Mouse (Mus musculus) lung, adult 2 months (tissue): ENCODE measurements around the gene Sct. TPM values are rescaled to one million over a fixed set of nuclear protein-coding genes. Genes with fewer than 3 reads are reported as not detected.
A peak's percentile ranks its signal among the peaks of the same experiment; 100 is the strongest.

Experiments
- DNase-seq: peaks from one replicate; pipeline ENCODE4 v3.0.0; 2022
- H3K4me1 ChIP-seq: fragments of 200-500 bp; 2 replicates; pipeline ENCODE4 v1.6.1; 2011; ENCODE audit warnings: low read length; ENCODE audit not compliant: control insufficient read depth, insufficient read depth
- H3K4me3 ChIP-seq: fragments of 200-500 bp; replicated peaks from 2 replicates; pipeline ENCODE3; 2011; ENCODE audit warnings: low read depth, mild to moderate bottlenecking, control low read depth, low read length; ENCODE audit errors: extremely low read depth
- CTCF ChIP-seq: fragments of 200-500 bp; IDR thresholded peaks from 2 replicates; pipeline ENCODE4 v1.5.1; 2011; ENCODE audit warnings: mild to moderate bottlenecking, low read length, control low read depth; ENCODE audit not compliant: insufficient read depth
- POLR2A ChIP-seq: fragments of 200-500 bp; IDR thresholded peaks from 2 replicates; pipeline ENCODE4 v1.6.1; 2011; ENCODE audit warnings: low read depth, mild to moderate bottlenecking, control low read depth, low read length, borderline replicate concordance; ENCODE audit errors: extremely low read depth
- WGBS: fragments of 180-500 bp; shearing (Covaris S2); methylation state at CpG from one replicate; pipeline ENCODE4 v1.1.7; 2018; 5-methylcytosine and 5-hydroxymethylcytosine counted together
- polyA plus RNA-seq: library from polyadenylated mRNA; depleted of rRNA; stranded (reverse); fragments of >200 nt; gene quantifications from 2 replicates; pipeline ENCODE4 v1.2.3, GENCODE M21; 2012; rRNA removed

Sct gene
- polyA plus RNA-seq, 1 experiment, result not detected

- Histone ChIP-seq H3K4me3 (no peak overlapping the region), H3K4me1 (peaks cover 8% of the 10 kb centered on the region)
- 91% methylated on average over 8 of the region's 10 CpGs for WGBS
- TF ChIP-seq POLR2A, result no peak
- no peak for TF ChIP-seq CTCF
- no peak for DNase-seq
These were observed 47.4 kb downstream of the Sct start for GRCm38 (mm10) chr7:141231551-141231950.

DNA sequence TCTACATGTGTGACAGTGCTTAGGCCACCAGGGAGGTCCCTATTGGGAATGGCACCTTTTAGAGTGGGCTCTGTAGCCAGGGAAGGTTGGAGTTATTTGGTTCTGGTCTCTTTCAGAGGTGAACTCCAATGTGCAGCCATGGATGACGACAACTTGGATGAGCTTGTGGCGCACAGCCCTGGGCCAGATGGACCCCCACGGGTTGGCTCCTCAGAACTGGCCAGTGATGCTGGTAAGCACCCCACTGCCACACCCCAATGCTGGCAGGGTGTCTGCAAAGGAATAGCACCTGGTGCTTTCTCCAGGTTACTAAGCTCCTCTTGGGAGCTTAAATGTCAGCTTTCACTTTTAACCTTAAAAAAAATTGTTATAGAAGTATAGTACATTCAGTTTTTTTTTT, 47.8 kb downstream of the Sct start:
- no peak for TF ChIP-seq POLR2A
- TF ChIP-seq CTCF, result no peak
- 88% methylated on average over 3 of the region's 3 CpGs for WGBS

DNA sequence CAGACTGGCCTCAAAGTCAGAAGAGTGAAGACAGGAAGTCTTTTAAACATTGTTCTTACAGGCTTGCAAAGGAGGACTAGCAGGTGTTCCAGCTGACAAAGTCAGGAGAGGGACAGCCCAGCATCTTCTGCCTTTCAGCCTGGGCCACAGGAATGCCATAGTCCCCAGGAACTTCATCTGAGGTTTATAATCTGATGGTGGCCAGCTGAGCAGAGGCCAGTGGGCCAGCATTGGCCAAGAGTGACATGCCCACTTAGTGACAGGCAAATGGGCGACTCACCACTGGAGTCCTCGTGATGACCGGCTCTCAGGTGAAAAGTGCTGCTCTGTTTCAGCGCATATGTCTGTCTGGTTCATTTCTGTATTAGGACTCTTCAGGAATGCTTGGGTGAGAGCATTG, 48.4 kb downstream of the Sct start:
- WGBS, result 90% methylated on average over 4 of the region's 4 CpGs

More for the DNA sequence above, 47.8 kb downstream of the Sct start:
- no peak for DNase-seq
- Histone ChIP-seq H3K4me3 (no peak overlapping the region), H3K4me1 (peaks cover 8% of the 10 kb centered on the region)

DNA sequence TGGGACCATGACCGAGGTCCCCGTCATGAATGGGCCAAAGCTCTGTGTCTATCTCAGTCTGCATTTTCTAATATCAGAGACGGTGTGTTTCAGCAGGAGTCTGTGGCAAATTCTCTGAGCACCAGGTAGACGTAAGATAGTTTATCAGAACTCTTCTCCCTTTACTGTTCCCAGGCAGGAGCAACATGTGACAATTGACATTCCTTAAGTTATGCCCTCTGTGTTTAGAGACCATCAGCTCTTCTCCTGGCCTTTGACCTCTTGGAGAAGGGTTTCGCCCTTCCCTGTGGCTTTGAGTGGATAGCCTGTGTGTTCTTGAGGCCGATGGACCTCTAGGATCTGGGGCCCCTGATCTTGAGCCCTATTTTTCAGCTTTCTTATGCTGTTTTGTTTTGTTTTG, 49.2 kb downstream of the Sct start:
- no peak for TF ChIP-seq CTCF
- TF ChIP-seq POLR2A, result no peak
- 37% methylated on average over 6 of the region's 6 CpGs for WGBS
- no peak for DNase-seq
- Histone ChIP-seq H3K4me3 (peak overlapping the region; percentile 70), H3K4me1 (peaks cover 8% of the 10 kb centered on the region)

More for the DNA sequence above, 48.4 kb downstream of the Sct start:
- no peak for DNase-seq
- TF ChIP-seq POLR2A (no peak), CTCF (no peak)
- Histone ChIP-seq H3K4me1 (peaks cover 8% of the 10 kb centered on the region), H3K4me3 (no peak overlapping the region)

Other genes starting within 250 kb of the Sct start
- 0.33 and 0.36 TPM in 2 replicates for gene B4galnt4, start 218.0 kb downstream of the Sct start, polyA plus RNA-seq
- 23.8 and 47.7 TPM in 2 replicates for gene Pkp3, start 200.9 kb downstream of the Sct start, polyA plus RNA-seq
- gene Sigirr, start 178.6 kb downstream of the Sct start, polyA plus RNA-seq, result 40.5 and 40.6 TPM in 2 replicates
- gene Ano9, start 161.3 kb downstream of the Sct start, polyA plus RNA-seq, result 2.8 and 10.7 TPM in 2 replicates
- 22.9 and 24.1 TPM in 2 replicates for gene Ptdss2, start 156.8 kb downstream of the Sct start, polyA plus RNA-seq
- gene Rnh1, start 106.3 kb downstream of the Sct start, polyA plus RNA-seq, result 128 and 195 TPM in 2 replicates
- 77.3 and 91.5 TPM in 2 replicates for gene Hras, start 85.1 kb downstream of the Sct start, polyA plus RNA-seq
- 15.8 TPM in 2 replicates for gene Lrrc56, start 85.0 kb downstream of the Sct start, polyA plus RNA-seq
- gene Lmntd2, start 65.1 kb downstream of the Sct start, polyA plus RNA-seq, result 4.4 and 5.6 TPM in 2 replicates
- 87.1 and 92.9 TPM in 2 replicates for gene Rassf7, start 63.3 kb downstream of the Sct start, polyA plus RNA-seq
- gene Phrf1, start 50.3 kb downstream of the Sct start, polyA plus RNA-seq, result 18.9 and 22.5 TPM in 2 replicates
- 48.8 and 49.7 TPM in 2 replicates for gene Irf7, start 12.7 kb downstream of the Sct start, polyA plus RNA-seq
- 0.11 and 1.5 TPM in 2 replicates for gene Cdhr5, start 2.3 kb downstream of the Sct start, polyA plus RNA-seq
- not detected in 2 replicates for gene Drd4, start 12.9 kb upstream of the Sct start, polyA plus RNA-seq
- gene Deaf1, start 48.6 kb upstream of the Sct start, polyA plus RNA-seq, result 18.6 and 22.7 TPM in 2 replicates
- gene Tmem80, start 48.6 kb upstream of the Sct start, polyA plus RNA-seq, result 37.2 and 49.2 TPM in 2 replicates
- gene Eps8l2, start 59.7 kb upstream of the Sct start, polyA plus RNA-seq, result 112 and 143 TPM in 2 replicates
- 145 and 204 TPM in 2 replicates for gene Taldo1, start 113.1 kb upstream of the Sct start, polyA plus RNA-seq
- gene Gatd1, start 135.0 kb upstream of the Sct start, polyA plus RNA-seq, result 57.1 and 64.8 TPM in 2 replicates
- gene Cend1, start 150.4 kb upstream of the Sct start, polyA plus RNA-seq, result 0.38 and 0.56 TPM in 2 replicates
- 47.3 and 48.6 TPM in 2 replicates for gene Slc25a22, start 158.8 kb upstream of the Sct start, polyA plus RNA-seq
- gene Pidd1, start 164.9 kb upstream of the Sct start, polyA plus RNA-seq, result 6.7 and 7.1 TPM in 2 replicates
- 415 and 591 TPM in 2 replicates for gene Rplp2, start 168.2 kb upstream of the Sct start, polyA plus RNA-seq
- gene Pnpla2, start 176.1 kb upstream of the Sct start, polyA plus RNA-seq, result 289 and 356 TPM in 2 replicates
- 177 and 239 TPM in 2 replicates for gene Cracr2b, start 182.0 kb upstream of the Sct start, polyA plus RNA-seq
- 537 and 555 TPM in 2 replicates for gene Cd151, start 188.3 kb upstream of the Sct start, polyA plus RNA-seq
- 29.0 and 30.9 TPM in 2 replicates for gene Polr2l, start 196.0 kb upstream of the Sct start, polyA plus RNA-seq
- 91.1 and 150 TPM in 2 replicates for gene Tspan4, start 196.1 kb upstream of the Sct start, polyA plus RNA-seq